Mouse (Mus musculus) megakaryocyte, embryonic 14.5 days (primary cell): Measurements from ENCODE around the gene Daw1. TPM values are rescaled to one million over a fixed set of nuclear protein-coding genes. Genes with fewer than 3 reads are reported as not detected.

Experiments used
- H3K27me3 ChIP-seq: replicated peaks from 2 replicates; pipeline ENCODE3; 2012; ENCODE audit warnings: inconsistent platforms
- H3K36me3 ChIP-seq: replicated peaks from 2 replicates; pipeline ENCODE3; 2012; ENCODE audit warnings: low read length, inconsistent platforms, mixed read lengths
- H3K4me1 ChIP-seq: 2 replicates; pipeline ENCODE4 v1.6.1; 2012; ENCODE audit warnings: inconsistent platforms
- H3K4me3 ChIP-seq: replicated peaks from 2 replicates; pipeline ENCODE3; 2012; ENCODE audit warnings: moderate library complexity, mild to moderate bottlenecking, inconsistent platforms
- H3K9me3 ChIP-seq: 2 replicates; pipeline ENCODE4 v1.6.1; 2012; ENCODE audit warnings: inconsistent platforms
- FLI1 ChIP-seq: IDR thresholded peaks from 2 replicates; pipeline ENCODE4 v1.6.1; 2012; ENCODE audit warnings: low read length, inconsistent platforms, mixed read lengths
- GATA1 ChIP-seq: IDR thresholded peaks from 3 replicates; pipeline ENCODE4 v1.6.1; 2012; ENCODE audit warnings: mixed read lengths, low read length, inconsistent platforms, borderline replicate concordance
- polyA plus RNA-seq: library from polyadenylated mRNA; stranded (reverse); fragments of >175 nt; gene quantifications from 2 replicates; pipeline ENCODE4 v1.2.3, GENCODE M21; 2012; ENCODE audit warnings: low replicate concordance; ENCODE audit not compliant: insufficient read depth

Gene Daw1
- polyA plus RNA-seq, 1 experiment, result not detected

- Histone ChIP-seq H3K27me3 (no peaks in the 10 kb centered on the region), H3K9me3 (peaks cover 4% of the 10 kb centered on the region; the same call in 1 of the 2 replicates), H3K4me3 (no peak overlapping the region), H3K4me1 (no peaks in the 10 kb centered on the region), H3K36me3 (no peaks in the 10 kb centered on the region)
- TF ChIP-seq FLI1, result no peak
- no peak for TF ChIP-seq GATA1
Observed at GRCm38 (mm10) chr1:83169158-83169557, 9.6 kb downstream of the Daw1 start.

GRCm38 (mm10) chr1:83175985-83176384, 16.4 kb downstream of the Daw1 start:
- Histone ChIP-seq H3K27me3 (no peaks in the 10 kb centered on the region), H3K4me3 (no peak overlapping the region), H3K4me1 (no peaks in the 10 kb centered on the region), H3K36me3 (no peaks in the 10 kb centered on the region), H3K9me3 (peaks cover 5% of the 10 kb centered on the region; the same call in 1 of the 2 replicates)
- no peak for TF ChIP-seq GATA1
- TF ChIP-seq FLI1, result no peak

- TF ChIP-seq GATA1, result no peak
- TF ChIP-seq FLI1, result no peak
- H3K27me3 ChIP-seq, result no peaks in the 10 kb centered on the region
- H3K9me3 ChIP-seq, result peaks cover 5% of the 10 kb centered on the region; the same call in 1 of the 2 replicates
- H3K36me3 ChIP-seq, result no peaks in the 10 kb centered on the region
- no peaks in the 10 kb centered on the region for H3K4me1 ChIP-seq
- no peak overlapping the region for H3K4me3 ChIP-seq
Observed at GRCm38 (mm10) chr1:83179531-83179930, 20.0 kb downstream of the Daw1 start.

GRCm38 (mm10) chr1:83181418-83181817, 21.9 kb downstream of the Daw1 start:
- Histone ChIP-seq H3K36me3 (no peaks in the 10 kb centered on the region), H3K27me3 (no peaks in the 10 kb centered on the region), H3K4me3 (no peak overlapping the region), H3K9me3 (0 out of 2 replicates have a peak, but pooled peaks cover under 1% of the 10 kb centered on the region), H3K4me1 (no peaks in the 10 kb centered on the region)
- TF ChIP-seq GATA1, result no peak
- TF ChIP-seq FLI1, result no peak

- Histone ChIP-seq H3K36me3 (no peaks in the 10 kb centered on the region), H3K4me1 (no peaks in the 10 kb centered on the region), H3K27me3 (no peaks in the 10 kb centered on the region), H3K9me3 (peaks cover 13% of the 10 kb centered on the region; the same call in 1 of the 2 replicates), H3K4me3 (no peak overlapping the region)
- TF ChIP-seq GATA1 (no peak), FLI1 (no peak)
Observed at GRCm38 (mm10) chr1:83187154-83187553, 27.6 kb downstream of the Daw1 start.

GRCm38 (mm10) chr1:83209981-83210380, 50.4 kb downstream of the Daw1 start:
- Histone ChIP-seq H3K27me3 (no peaks in the 10 kb centered on the region), H3K9me3 (peaks cover 12% of the 10 kb centered on the region), H3K4me1 (no peaks in the 10 kb centered on the region), H3K4me3 (no peak overlapping the region), H3K36me3 (no peaks in the 10 kb centered on the region)
- no peak for TF ChIP-seq FLI1

- Histone ChIP-seq H3K27me3 (no peaks in the 10 kb centered on the region), H3K9me3 (peaks cover 25% of the 10 kb centered on the region), H3K4me1 (no peaks in the 10 kb centered on the region), H3K36me3 (no peaks in the 10 kb centered on the region), H3K4me3 (no peak overlapping the region)
- TF ChIP-seq FLI1, result no peak
- no peak for TF ChIP-seq GATA1
Observed at GRCm38 (mm10) chr1:83218260-83218659, 58.7 kb downstream of the Daw1 start.

GRCm38 (mm10) chr1:83223072-83223471, 63.5 kb downstream of the Daw1 start:
- TF ChIP-seq GATA1, result no peak
- no peak for TF ChIP-seq FLI1
- H3K27me3 ChIP-seq, result no peaks in the 10 kb centered on the region
- H3K4me1 ChIP-seq, result no peaks in the 10 kb centered on the region
- H3K36me3 ChIP-seq, result no peaks in the 10 kb centered on the region
- peaks cover 13% of the 10 kb centered on the region for H3K9me3 ChIP-seq
- no peak overlapping the region for H3K4me3 ChIP-seq

- Histone ChIP-seq H3K4me3 (no peak overlapping the region), H3K4me1 (no peaks in the 10 kb centered on the region), H3K36me3 (no peaks in the 10 kb centered on the region), H3K27me3 (no peaks in the 10 kb centered on the region), H3K9me3 (peaks cover 16% of the 10 kb centered on the region)
- TF ChIP-seq GATA1, result no peak
- TF ChIP-seq FLI1, result no peak
Observed at GRCm38 (mm10) chr1:83224423-83224960, 64.9 kb downstream of the Daw1 start.

- Histone ChIP-seq H3K27me3 (no peaks in the 10 kb centered on the region), H3K4me3 (no peak overlapping the region), H3K4me1 (no peaks in the 10 kb centered on the region), H3K9me3 (0 out of 2 replicates have a peak, but pooled peaks cover 3% of the 10 kb centered on the region), H3K36me3 (no peaks in the 10 kb centered on the region)
- TF ChIP-seq GATA1, result no peak
- no peak for TF ChIP-seq FLI1
Observed at GRCm38 (mm10) chr1:83227946-83228345, 68.4 kb downstream of the Daw1 start.
